Mouse (Mus musculus) bone marrow macrophage, adult 2 months (primary cell): ENCODE data around the gene Gm10354.
"Not testable (repeated sequence)": the region's sequence is repeated elsewhere in the genome, so short reads cannot be mapped to it uniquely, and the experiment has no call there.

ENCODE experiments used
- CTCF ChIP-seq: IDR thresholded peaks from 2 replicates; pipeline ENCODE4 v1.5.1; 2012; ENCODE audit warnings: low read depth, mild to moderate bottlenecking, low read length, moderate library complexity
- POLR2A ChIP-seq: IDR thresholded peaks from 2 replicates; pipeline ENCODE4 v1.6.1; 2012; ENCODE audit warnings: mild to moderate bottlenecking, low read depth, low read length, borderline replicate concordance

DNA sequence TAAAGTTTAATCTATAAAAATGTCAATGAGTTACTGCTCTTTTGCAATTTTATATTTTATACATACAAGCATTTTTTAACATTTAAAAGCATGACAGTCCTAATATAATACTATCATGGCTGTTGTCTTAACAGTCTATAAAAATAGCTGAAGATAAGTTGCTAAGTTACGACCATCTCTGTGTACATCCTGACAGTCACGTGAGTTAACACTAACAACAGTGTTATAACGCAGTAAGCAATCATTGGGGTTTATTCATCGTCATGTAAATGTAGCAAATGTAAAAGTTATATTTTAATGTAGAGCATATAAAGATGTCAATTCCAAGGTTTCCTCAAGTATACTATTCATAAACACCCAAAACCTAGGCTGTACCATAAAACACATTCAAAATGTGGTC lies 26.8 kb upstream of the Gm10354 start:
- not testable (repeated sequence) for TF ChIP-seq POLR2A, CTCF
